Mouse (Mus musculus) spleen, adult 10 weeks (tissue): Measurements from ENCODE around the gene Clybl. TPM values are rescaled to one million over a fixed set of nuclear protein-coding genes. Genes with fewer than 3 reads are reported as not detected.

Experiments
- polyA plus RNA-seq: library from polyadenylated mRNA; stranded (reverse); fragments of 350-450 nt; fragmentation: Illumina TruSeq; extraction: RNeasy Lipid Tissue Mini Kit (QIAGEN cat#74804); gene quantifications from one replicate; pipeline ENCODE4 v1.2.3, GENCODE M21; 2015; ENCODE audit warnings: low replicate concordance; ENCODE audit not compliant: insufficient read depth

Clybl gene
- 16.0 TPM for polyA plus RNA-seq

GRCm38 (mm10) chr14:122181078-122181814 lies at the start of gene Clybl:
Gene Clybl (plus strand): TSS chr14:122181704.

GRCm38 (mm10) chr14:122450496-122451382 lies 269.2 kb downstream of the Clybl start, which contains the start of gene Gm5089:
Gene Gm5089 (minus strand): TSS chr14:122451115.

Other genes with a start within 250 kb of the Clybl start
- gene Gpr183, start 216.5 kb upstream of the Clybl start, polyA plus RNA-seq: 56.8 TPM
- 0.76 TPM for gene Timm8a2, start 147.0 kb upstream of the Clybl start, polyA plus RNA-seq
- gene Tm9sf2, start 74.7 kb upstream of the Clybl start, polyA plus RNA-seq: 183 TPM